Mouse (Mus musculus): ENCODE data around the gene Ankzf1.

Ankzf1 gene

GRCm38 (mm10) chr1:75191622-75192402, at the start of gene Ankzf1, which contains the start of gene Atg9a:
Gene Ankzf1, plus strand, starts transcription at chr1:75192151.
Gene Atg9a, minus strand, starts transcription at chr1:75192196.
- peak; percentile 97 to 98 for DNase-seq (ENCODE audit: low spot score in 2 of 2)

DNA sequence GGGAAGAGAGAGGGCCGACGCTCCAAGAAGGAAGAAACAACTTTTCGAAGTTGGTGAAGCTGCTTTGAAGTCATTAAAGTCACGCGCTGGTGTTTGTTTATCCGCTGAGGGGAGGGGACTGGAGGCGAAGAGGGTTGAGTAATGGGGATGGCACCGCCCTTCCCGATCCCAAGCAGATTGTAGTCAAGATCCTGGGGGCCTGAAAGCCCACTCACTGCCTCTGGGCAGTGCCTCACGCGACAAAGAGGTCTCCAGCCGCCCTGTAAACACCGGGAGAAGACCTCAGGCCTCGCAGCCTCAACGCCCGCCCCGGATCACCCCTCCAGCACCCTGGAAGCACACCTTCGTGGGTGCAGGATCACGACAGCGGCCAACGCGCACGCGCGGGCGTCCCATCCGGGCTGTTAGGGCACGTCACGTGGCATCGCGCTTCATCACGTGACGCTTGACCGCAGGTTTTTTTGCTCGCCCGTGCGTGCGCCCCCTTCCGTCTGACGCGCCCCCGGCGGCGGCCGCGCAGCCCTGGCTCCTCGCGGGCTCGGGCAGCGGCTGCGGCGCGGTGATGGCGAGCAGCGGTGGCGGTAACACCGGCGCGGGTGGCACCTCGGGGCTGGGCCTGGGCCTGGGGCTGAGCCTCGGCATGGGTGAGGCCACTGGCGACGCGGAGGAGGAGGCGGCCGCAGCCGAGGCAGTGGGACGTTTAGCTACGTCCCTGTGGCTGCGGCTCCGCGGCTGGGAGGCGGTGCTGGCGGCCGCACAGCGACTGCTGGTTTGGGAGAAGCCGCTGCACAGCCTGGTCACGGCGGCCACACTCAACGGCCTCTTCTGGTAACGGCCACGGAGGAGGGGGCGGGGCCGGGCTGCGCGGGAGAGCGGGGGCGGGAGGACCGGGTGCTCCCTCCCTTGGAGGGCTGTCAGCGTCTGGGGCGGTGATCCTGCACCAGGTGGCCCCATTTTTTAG, 49.4 kb upstream of the Ankzf1 start, which contains the start of the genes Cnppd1 and Retreg2:
Cnppd1 (minus strand) TSS at position 411 of the 961 bp plus-strand sequence.
Retreg2 (plus strand) TSS at position 478 of the 961 bp plus-strand sequence.
- DNase-seq (ENCODE audit: low spot score in 2 of 2), result peak; percentile 95 to 97

GRCm38 (mm10) chr1:75145589-75145988, 46.4 kb upstream of the Ankzf1 start:
- DNase-seq (ENCODE audit: low spot score in 2 of 2), result peak in 1 of 2 experiments; percentile 19

DNA sequence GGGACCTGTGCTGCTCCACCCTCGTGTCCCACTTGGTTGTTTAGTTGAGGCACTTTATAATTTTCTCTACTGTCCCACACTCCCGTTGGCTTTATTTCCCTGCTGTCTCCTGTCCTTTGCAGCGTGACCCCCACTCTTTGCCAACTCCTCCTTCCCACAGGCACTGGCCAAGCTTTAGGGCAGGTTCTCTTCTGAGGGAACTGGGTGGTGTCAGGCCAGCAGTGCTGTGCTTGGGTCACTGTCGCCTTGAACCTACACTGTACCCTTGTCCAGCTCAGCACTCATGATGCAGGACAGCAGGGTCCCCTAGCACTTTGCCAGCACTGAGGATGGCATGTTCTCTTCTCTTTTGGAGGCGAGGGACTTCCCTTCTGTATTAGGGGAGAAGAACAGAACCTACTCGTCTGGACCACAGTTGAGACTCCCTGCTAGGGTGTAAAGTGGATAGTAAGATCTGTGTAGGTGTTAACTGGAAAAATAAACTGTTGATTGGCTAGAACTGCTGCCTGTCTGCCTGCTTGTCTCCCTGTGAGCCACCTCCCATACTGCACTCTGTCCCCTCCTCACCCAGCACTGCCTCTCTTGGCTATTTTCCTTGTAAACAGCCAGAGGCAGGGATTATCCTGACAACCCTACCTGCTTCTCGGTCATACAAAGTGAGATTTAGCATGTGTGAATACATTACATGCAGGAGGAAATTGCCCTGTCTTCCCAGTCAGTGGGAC, 44.4 kb upstream of the Ankzf1 start:
- DNase-seq (ENCODE audit: low spot score in 2 of 2), result no peak

DNA sequence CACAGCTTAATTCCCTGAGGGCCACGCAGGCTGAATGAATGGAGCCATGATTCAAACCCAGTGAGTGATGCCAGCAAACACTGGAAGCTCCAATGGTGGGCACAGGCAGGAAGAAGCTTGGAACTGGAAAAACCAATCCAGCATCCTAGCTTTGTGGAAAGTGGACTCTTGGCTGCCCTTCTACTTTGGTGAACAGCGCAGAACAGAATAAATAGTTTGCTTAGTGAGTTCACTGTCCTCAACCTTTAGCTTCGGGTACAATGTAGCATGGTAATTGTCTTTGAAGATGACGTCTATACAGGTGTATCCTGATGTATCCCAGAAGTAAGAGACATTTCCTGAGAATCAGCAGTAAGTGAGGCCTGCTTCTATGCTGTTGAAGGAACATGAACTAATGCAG, 43.2 kb upstream of the Ankzf1 start:
- DNase-seq (ENCODE audit: low spot score in 2 of 2), result no peak

- no peak for DNase-seq (ENCODE audit: low spot score in 2 of 2)
These were observed 36.1 kb upstream of the Ankzf1 start for GRCm38 (mm10) chr1:75155837-75156236.

DNA sequence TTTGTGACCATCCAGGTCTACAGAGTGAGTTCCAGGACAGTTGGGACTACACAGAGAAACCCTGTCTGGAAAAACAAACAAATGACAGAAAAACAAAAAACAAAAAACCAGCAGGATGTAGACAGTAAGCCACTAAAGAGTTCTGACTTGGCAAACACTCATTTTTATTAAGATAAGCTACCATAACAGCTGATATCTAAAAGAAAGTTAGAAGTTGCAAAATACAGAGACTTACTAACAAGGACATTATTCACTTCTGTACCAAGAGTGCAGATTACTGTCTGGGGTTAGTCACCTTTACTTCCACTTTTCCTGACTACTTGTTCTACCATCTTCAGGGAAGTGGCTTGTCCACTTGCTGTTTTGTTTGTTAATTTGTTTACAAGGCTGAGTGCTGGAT, 33.0 kb upstream of the Ankzf1 start:
- DNase-seq (ENCODE audit: low spot score in 2 of 2), result no peak

DNA sequence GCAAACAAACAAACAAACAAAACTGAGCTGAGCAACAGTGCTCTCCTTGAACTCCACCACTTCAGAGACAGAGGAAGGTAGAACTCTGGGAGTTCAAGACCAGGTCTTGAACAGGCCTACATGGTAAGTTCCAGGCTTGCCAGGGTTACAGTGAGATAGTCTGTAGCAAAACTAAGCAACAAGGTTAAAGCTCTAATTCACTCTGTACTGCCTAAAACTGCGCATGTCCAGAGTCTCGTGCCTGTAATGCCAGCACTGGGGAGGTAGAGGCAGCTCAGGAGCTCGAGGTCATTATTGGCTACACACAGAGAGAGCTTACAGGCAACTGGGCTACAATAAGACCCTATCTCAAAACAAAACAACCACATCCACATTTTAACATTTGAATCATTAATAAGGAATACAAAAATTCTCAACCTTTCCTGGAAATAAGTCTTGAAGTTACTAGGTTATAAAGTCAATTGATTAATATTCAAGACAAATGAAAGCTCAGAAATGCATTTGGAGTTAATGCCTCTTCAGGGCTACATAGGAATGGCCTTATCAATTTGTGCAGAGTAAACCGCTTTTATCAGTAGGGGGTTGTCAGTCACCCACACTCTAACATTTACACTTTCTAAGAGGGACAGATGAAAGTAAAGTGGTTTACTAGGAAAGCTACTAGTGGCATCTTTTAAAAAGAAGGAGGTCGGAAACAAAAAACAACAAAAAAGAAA, 32.3 kb upstream of the Ankzf1 start:
- DNase-seq (ENCODE audit: low spot score in 2 of 2), result no peak

DNA sequence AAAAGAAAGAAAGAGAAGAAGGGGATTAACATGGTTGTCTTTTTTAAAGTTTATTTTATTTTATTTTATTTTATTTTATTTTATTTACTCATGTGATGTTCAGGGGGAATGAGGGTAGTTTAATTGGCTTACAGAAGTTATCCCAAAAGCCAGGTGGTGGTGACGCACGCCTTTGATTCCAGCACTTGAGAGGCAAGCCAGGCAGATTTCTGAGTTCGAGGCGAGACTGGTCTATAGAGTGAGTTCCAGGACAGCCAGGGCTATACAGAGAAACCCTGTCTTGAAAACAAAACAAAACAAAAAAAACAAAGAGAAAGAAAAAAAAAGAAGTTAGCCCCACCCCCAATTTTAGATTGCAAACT, 31.7 kb upstream of the Ankzf1 start:
- DNase-seq (ENCODE audit: low spot score in 2 of 2), result no peak

GRCm38 (mm10) chr1:75168093-75168471, 23.9 kb upstream of the Ankzf1 start:
- DNase-seq (ENCODE audit: low spot score in 2 of 2), result no peak

GRCm38 (mm10) chr1:75168472-75169464, 23.2 kb upstream of the Ankzf1 start, which contains the start of gene Zfand2b:
Gene Zfand2b, plus strand, starts transcription at chr1:75168646.
- DNase-seq (ENCODE audit: low spot score in 2 of 2), result peak; percentile 96 to 97

GRCm38 (mm10) chr1:75179334-75180104, 12.4 kb upstream of the Ankzf1 start:
- DNase-seq (ENCODE audit: low spot score in 2 of 2), result peak; percentile 22 to 60

DNA sequence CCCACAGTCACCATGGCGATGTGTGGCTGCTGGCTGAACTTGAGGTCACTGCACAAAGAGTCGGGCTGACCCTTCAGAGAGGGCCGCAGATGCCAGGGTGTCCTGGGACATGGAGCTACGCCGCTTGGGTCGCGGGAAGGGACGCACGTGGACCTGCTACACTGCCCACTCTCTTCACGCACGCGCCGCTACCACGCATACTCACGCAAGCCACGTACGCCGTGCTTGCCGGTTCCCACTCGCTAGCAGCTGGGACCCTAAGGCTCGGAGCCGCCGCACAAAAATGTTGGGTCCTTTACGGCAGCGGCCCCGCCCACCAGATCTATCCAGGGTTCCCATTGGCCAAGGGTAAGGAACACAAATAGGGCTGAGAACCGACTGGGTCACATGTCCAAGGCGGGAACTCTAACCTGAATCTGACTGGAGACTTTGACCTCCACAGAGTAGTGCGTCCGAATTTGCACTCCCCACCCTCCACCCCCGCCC, 11.8 kb upstream of the Ankzf1 start, which contains the start of gene Abcb6:
Abcb6 (minus strand) TSS at position 288 of the 486 bp plus-strand sequence.
- DNase-seq (ENCODE audit: low spot score in 2 of 2), result peak; percentile 84 to 90

- no peak for DNase-seq (ENCODE audit: low spot score in 2 of 2)
These were observed 11.2 kb upstream of the Ankzf1 start for GRCm38 (mm10) chr1:75180741-75181140.

DNA sequence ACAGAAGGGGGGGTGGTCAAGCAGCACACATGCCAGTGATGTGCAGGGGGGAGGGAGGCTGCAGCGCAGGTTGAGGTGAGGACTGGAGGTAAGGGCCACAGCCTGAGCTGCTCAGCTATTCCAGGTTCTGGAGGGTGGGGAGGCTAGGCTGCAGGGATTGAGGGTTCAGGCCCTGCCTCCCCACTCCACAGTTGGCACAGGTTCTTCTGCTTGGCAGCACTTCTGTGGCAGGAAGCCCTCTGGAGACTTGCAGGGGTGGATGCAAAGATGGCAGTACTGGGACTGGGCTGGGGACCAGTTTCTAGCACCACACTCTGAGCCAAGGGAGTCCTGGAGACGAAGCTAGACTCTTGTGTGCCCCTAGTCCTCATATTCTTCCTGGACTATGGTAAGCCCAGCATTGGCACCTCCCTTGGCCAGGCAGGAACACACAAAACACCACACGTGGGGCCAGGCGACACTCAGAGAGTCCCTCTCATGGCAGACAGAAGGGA, 10.5 kb upstream of the Ankzf1 start:
- DNase-seq (ENCODE audit: low spot score in 2 of 2), result no peak

DNA sequence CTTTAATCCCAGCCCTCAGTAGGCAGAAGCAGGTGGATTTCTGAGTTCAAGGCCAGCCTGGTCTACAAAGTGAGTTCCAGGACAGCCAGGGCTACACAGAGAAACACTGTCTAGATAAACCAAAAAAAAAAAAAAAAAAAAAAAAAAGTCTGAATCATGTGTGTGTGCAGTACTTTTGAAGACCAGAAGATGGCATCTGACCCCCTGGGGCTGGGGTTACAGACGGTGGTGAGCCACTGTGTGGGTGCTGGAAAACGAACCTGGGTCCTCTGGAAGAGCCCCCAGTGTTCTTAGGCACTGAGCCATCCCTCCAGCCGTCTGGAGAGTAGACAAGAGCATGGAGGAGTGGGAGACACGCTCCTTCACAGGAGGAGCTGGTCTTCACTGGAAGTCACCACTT, 9.8 kb upstream of the Ankzf1 start:
- DNase-seq (ENCODE audit: low spot score in 2 of 2), result no peak

DNA sequence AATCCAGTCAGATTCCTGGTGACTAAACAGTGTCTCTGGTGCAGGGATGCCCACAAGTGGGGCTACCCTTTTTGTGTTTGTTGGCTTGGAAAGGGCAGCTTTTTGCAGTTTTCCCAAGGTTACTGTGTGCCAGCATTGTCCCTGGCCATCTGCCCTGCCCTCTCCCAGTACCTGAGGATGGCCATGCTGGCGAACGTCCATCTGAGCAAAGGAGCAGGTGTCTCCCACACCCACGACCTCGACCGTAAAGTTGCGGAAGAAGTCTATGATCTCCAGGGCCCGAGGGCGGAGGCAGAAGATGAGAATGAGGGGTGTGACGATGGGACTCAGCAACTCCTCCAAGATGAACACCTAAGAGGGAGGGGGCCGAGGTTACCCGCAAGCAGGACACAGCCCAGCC, 6.5 kb upstream of the Ankzf1 start:
- DNase-seq (ENCODE audit: low spot score in 2 of 2), result no peak

- no peak for DNase-seq (ENCODE audit: low spot score in 2 of 2)
These were observed 4.8 kb upstream of the Ankzf1 start for GRCm38 (mm10) chr1:75187126-75187525.

Data from spleen, postnatal 36 days (tissue).